Mouse (Mus musculus): ENCODE data around the gene Pla2g4e.

- TF ChIP-seq GATA1 (IDR thresholded peaks at IDR 0.05; ENCODE audit: low read length), result no peak
- TF ChIP-seq TAL1 (IDR thresholded peaks at IDR 0.05; ENCODE audit: low read length), result no peak
Observed at GRCm38 (mm10) chr2:120153586-120154360, 91.4 kb downstream of the Pla2g4e start.

All from erythroblast, embryonic 14.5 days (primary cell).